In genomic region chr2:48441296-48441990, GRCm38 (mm10) we compare ENCODE assay signal across 7 mouse cellular contexts.
DNase-seq lines count a peak whose midpoint lies in the region; ATAC-seq and TF ChIP-seq lines count a peak whose summit lies in the region.

No protein-coding gene starts in this region.

- H3K36me3 ChIP-seq in embryonic facial prominence, embryonic 14.5 days (ENCODE audit: control insufficient read depth, insufficient read depth, low read length), result no peaks in the 10 kb centered on the region
- no peaks in the 10 kb centered on the region for H3K36me3 ChIP-seq in kidney, embryonic 14.5 days (ENCODE audit: control insufficient read depth, insufficient read depth, low read length)
- H3K36me3 ChIP-seq in lung, postnatal 0 days (ENCODE audit: insufficient read depth, low read length), result no peaks in the 10 kb centered on the region

- ATAC-seq in embryonic facial prominence, embryonic 14.5 days (ENCODE audit: low read depth), result peak; percentile 95
- ATAC-seq in kidney, embryonic 14.5 days (ENCODE audit: low FRiP score, low TSS enrichment), result peak; percentile 95
- ATAC-seq in lung, postnatal 0 days, result peak; percentile 80

- no peak overlapping the region for H3K9ac ChIP-seq in embryonic facial prominence, embryonic 14.5 days (ENCODE audit: low read depth, low read length)
- H3K9ac ChIP-seq in kidney, embryonic 14.5 days (ENCODE audit: low read depth, low read length), result no peak overlapping the region
- H3K9ac ChIP-seq in lung, postnatal 0 days (replicated peaks; ENCODE audit: low read depth), result no peak overlapping the region

- no peak overlapping the region for H3K27ac ChIP-seq in embryonic facial prominence, embryonic 14.5 days (replicated peaks; ENCODE audit: low read depth, low read length)
- peak overlapping the region; percentile 63; the same call in 1 of the 2 replicates for H3K27ac ChIP-seq in kidney, embryonic 14.5 days (ENCODE audit: low read depth, low read length)
- H3K27ac ChIP-seq in lung, postnatal 0 days (ENCODE audit: low read length), result 0 out of 2 replicates have a peak overlapping the region, but pooled peaks have one; percentile 14

- H3K4me2 ChIP-seq in embryonic facial prominence, embryonic 14.5 days (ENCODE audit: low read depth, low read length), result peak overlapping the region; percentile 15; the same call in 1 of the 2 replicates
- peak overlapping the region; percentile 18; the same call in 1 of the 2 replicates for H3K4me2 ChIP-seq in kidney, embryonic 14.5 days (replicated peaks; ENCODE audit: low read depth, low read length)
- H3K4me2 ChIP-seq in lung, postnatal 0 days (replicated peaks; ENCODE audit: low read depth, low read length), result no peak overlapping the region; the same call in 1 of the 2 replicates

- peak; percentile 65 for DNase-seq in R1 (ENCODE audit: low read depth, low spot score)
- peak; percentile 82 for DNase-seq in embryonic facial prominence, embryonic 14.5 days (ENCODE audit: low spot score)
- DNase-seq in lung, postnatal 0 days (ENCODE audit: low spot score), result peak; percentile 76
- DNase-seq in urinary bladder, postnatal 36 days (ENCODE audit: low spot score in 2 of 2), result peak; percentile 46 to 52
- no peak for DNase-seq in layer of hippocampus, adult 9-10 months (ENCODE audit: low spot score)
- DNase-seq in cerebellum, adult 9-10 months, result no peak

- peak; percentile 44 for TF ChIP-seq CTCF in lung, postnatal 0 days (IDR thresholded peaks at IDR 0.05)

- H3K9me3 ChIP-seq in embryonic facial prominence, embryonic 14.5 days (ENCODE audit: control insufficient read depth, low read length), result no peaks in the 10 kb centered on the region
- no peaks in the 10 kb centered on the region for H3K9me3 ChIP-seq in kidney, embryonic 14.5 days (ENCODE audit: control insufficient read depth, low read length)
- no peaks in the 10 kb centered on the region for H3K9me3 ChIP-seq in lung, postnatal 0 days (ENCODE audit: low read length)

- no peak; the same call in 1 of the 2 replicates for TF ChIP-seq EP300 in lung, postnatal 0 days (IDR thresholded peaks at IDR 0.05)

- WGBS in embryonic facial prominence, embryonic 14.5 days, result 44% methylated on average over 11 of the region's 11 CpGs
- WGBS in kidney, embryonic 14.5 days, result 25% methylated on average over 11 of the region's 11 CpGs
- 40% methylated on average over 11 of the region's 11 CpGs for WGBS in lung, postnatal 0 days

- peaks cover 6% of the 10 kb centered on the region; the same call in 1 of the 2 replicates for H3K4me1 ChIP-seq in embryonic facial prominence, embryonic 14.5 days (ENCODE audit: control insufficient read depth, insufficient read depth, low read length)
- H3K4me1 ChIP-seq in kidney, embryonic 14.5 days (ENCODE audit: control insufficient read depth, insufficient read depth, low read length), result peaks cover 11% of the 10 kb centered on the region; the same call in 1 of the 2 replicates
- H3K4me1 ChIP-seq in lung, postnatal 0 days (ENCODE audit: insufficient read depth, low read depth, low read length), result peaks cover 9% of the 10 kb centered on the region; the same call in 1 of the 2 replicates

- no peak overlapping the region for H3K4me3 ChIP-seq in embryonic facial prominence, embryonic 14.5 days (ENCODE audit: low read depth, low read length)
- no peak overlapping the region for H3K4me3 ChIP-seq in kidney, embryonic 14.5 days (ENCODE audit: low read length)
- no peak overlapping the region for H3K4me3 ChIP-seq in lung, postnatal 0 days (ENCODE audit: low read depth, low read length)

- H3K27me3 ChIP-seq in embryonic facial prominence, embryonic 14.5 days (replicated peaks; ENCODE audit: control insufficient read depth, insufficient read depth, low read length), result no peaks in the 10 kb centered on the region
- no peaks in the 10 kb centered on the region for H3K27me3 ChIP-seq in kidney, embryonic 14.5 days (ENCODE audit: control insufficient read depth, insufficient read depth, low read length)
- no peaks in the 10 kb centered on the region for H3K27me3 ChIP-seq in lung, postnatal 0 days (replicated peaks; ENCODE audit: insufficient read depth, low read length)

Comparison
In these comparisons a context has a peak if more than half of its experiments do, and no peak if none do; other contexts are left out.
1. DNase-seq: peak in R1 (single experiment), embryonic facial prominence, embryonic 14.5 days (single experiment), lung, postnatal 0 days (single experiment) and urinary bladder, postnatal 36 days (2 of 2); none in layer of hippocampus, adult 9-10 months (single experiment) and cerebellum, adult 9-10 months (single experiment).
2. Peak in every context shown above with its lines, with median percentiles within 50 percentile points of each other: ATAC-seq.